Mouse (Mus musculus) hindbrain, embryonic 14.5 days (tissue): ENCODE measurements around the gene Btbd3. TPM values are rescaled to one million over a fixed set of nuclear protein-coding genes. Genes with fewer than 3 reads are reported as not detected.
"Not testable (repeated sequence)": the region's sequence is repeated elsewhere in the genome, so short reads cannot be mapped to it uniquely, and the experiment has no call there.

Source experiments
- ATAC-seq: fragments of 200-750 bp; cut with Nextera tagmentation; 2 replicates; pipeline ENCODE4 v1.8.0; 2017; ENCODE audit warnings: moderate number of reproducible peaks, mild to moderate bottlenecking, moderate TSS enrichment, moderate library complexity; ENCODE audit not compliant: low FRiP score
- DNase-seq: peaks from one replicate; pipeline ENCODE4 v3.0.0-alpha.2; 2015; ENCODE audit warnings: low spot score
- H3K27ac ChIP-seq: fragments of 300-500 bp; sonication (generic); 2 replicates; pipeline ENCODE4 v1.5.1; 2014; ENCODE audit warnings: mild to moderate bottlenecking, moderate library complexity
- H3K27me3 ChIP-seq: fragments of 300-500 bp; sonication (generic); 2 replicates; pipeline ENCODE4 v1.6.1; 2014; ENCODE audit warnings: mild to moderate bottlenecking, low read length, mixed read lengths; ENCODE audit not compliant: control insufficient read depth, insufficient read depth
- H3K36me3 ChIP-seq: fragments of 300-500 bp; sonication (generic); replicated peaks from 2 replicates; pipeline ENCODE4 v1.6.1; 2014; ENCODE audit not compliant: control insufficient read depth, insufficient read depth
- H3K4me1 ChIP-seq: fragments of 300-500 bp; sonication (generic); replicated peaks from 2 replicates; pipeline ENCODE4 v1.6.1; 2014; ENCODE audit warnings: antibody characterized with exemption, low read length, mixed read lengths; ENCODE audit not compliant: control insufficient read depth, insufficient read depth
- H3K4me2 ChIP-seq: fragments of 300-500 bp; sonication (generic); replicated peaks from 2 replicates; pipeline ENCODE4 v1.6.1; 2014; ENCODE audit warnings: mild to moderate bottlenecking, moderate library complexity
- H3K4me3 ChIP-seq: fragments of 300-500 bp; sonication (generic); replicated peaks from 2 replicates; pipeline ENCODE4 v1.5.1; 2014; ENCODE audit warnings: mild to moderate bottlenecking, low read length
- H3K9ac ChIP-seq: fragments of 300-500 bp; sonication (generic); 2 replicates; pipeline ENCODE4 v1.6.1; 2014
- H3K9me3 ChIP-seq: fragments of 300-500 bp; sonication (generic); 2 replicates; pipeline ENCODE4 v1.6.1; 2016; ENCODE audit warnings: low read length; ENCODE audit not compliant: control insufficient read depth
- WGBS: fragments of 180-500 bp; shearing (Covaris S2); extraction: QIAGEN DNeasy Blood & Tissue Kit; methylation state at CpG from one replicate; pipeline ENCODE4 v1.1.7; 2014; 5-methylcytosine and 5-hydroxymethylcytosine counted together
- polyA plus RNA-seq: library from polyadenylated mRNA; unstranded; fragments of >200 nt; fragmentation: Nextera tagmentation; extraction: Ambion mirVana; gene quantifications from 2 replicates; pipeline ENCODE4 v1.2.1, GENCODE M21; 2014

Btbd3 gene
- polyA plus RNA-seq, 1 experiment from 2014 or later = 32.1 TPM

DNA sequence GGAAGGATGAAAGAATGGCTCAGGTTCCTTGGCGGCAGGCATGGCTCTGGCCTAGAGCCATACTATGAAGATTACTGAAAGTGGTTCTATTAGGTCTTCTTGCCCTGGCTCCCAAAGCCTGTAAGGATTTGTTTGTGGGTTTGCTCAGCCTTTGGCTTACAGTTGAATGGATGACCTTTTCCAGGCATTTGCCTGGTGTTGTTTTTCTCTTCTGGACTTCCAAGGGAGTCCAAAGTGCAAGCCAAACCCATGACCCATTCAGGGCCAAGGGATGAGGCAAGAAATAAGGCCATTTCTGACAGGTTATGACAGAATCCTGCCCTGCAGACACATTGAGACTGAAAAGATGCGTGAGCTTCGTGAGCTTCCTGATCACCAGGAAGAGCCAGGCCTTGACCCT, 37.9 kb downstream of the Btbd3 start:
- Histone ChIP-seq H3K36me3 (no peaks in the 10 kb centered on the region), H3K27me3 (no peaks in the 10 kb centered on the region), H3K27ac (no peak overlapping the region), H3K9me3 (no peaks in the 10 kb centered on the region), H3K4me1 (no peaks in the 10 kb centered on the region), H3K4me2 (no peak overlapping the region), H3K4me3 (no peak overlapping the region), H3K9ac (no peak overlapping the region)
- WGBS = 89% methylated on average over 3 of the region's 3 CpGs
- ATAC-seq (no peak), DNase-seq (no peak)

DNA sequence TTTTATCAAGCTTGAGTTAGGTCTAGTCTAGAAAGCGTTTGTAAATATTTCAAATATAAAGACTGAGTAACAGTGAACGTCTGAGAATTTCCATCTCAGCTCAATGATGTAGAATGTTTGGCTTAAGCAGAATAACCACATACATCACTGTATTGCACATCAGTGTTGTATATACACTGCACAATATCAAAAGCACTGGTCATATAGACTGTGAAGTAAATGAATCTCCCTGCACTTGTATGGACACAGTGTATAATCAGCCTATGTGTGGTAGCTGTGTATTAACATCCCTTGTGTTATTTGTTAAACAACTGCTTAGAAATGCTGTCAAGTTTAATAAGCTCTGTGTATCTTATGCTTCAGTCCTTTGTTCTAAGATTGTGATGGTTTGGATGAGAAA, 49.9 kb downstream of the Btbd3 start:
- no peak overlapping the region for H3K4me3 ChIP-seq
- ATAC-seq (no peak), DNase-seq (no peak)
- no peak overlapping the region for H3K9ac ChIP-seq
- H3K4me2 ChIP-seq = no peak overlapping the region
- H3K36me3 ChIP-seq = no peaks in the 10 kb centered on the region
- H3K9me3 ChIP-seq = no peaks in the 10 kb centered on the region
- no peak overlapping the region for H3K27ac ChIP-seq
- H3K27me3 ChIP-seq = no peaks in the 10 kb centered on the region
- H3K4me1 ChIP-seq = no peaks in the 10 kb centered on the region
- 92% methylated on average over 2 of the region's 2 CpGs for WGBS

GRCm38 (mm10) chr2:138315644-138316043, 59.3 kb downstream of the Btbd3 start:
- Histone ChIP-seq H3K4me3 (no peak overlapping the region), H3K36me3 (no peaks in the 10 kb centered on the region), H3K4me2 (no peak overlapping the region), H3K9ac (no peak overlapping the region), H3K9me3 (no peaks in the 10 kb centered on the region), H3K27me3 (no peaks in the 10 kb centered on the region), H3K4me1 (no peaks in the 10 kb centered on the region), H3K27ac (no peak overlapping the region)
- DNase-seq (no peak), ATAC-seq (no peak)
- 82% methylated on average over 7 of the region's 7 CpGs for WGBS

DNA sequence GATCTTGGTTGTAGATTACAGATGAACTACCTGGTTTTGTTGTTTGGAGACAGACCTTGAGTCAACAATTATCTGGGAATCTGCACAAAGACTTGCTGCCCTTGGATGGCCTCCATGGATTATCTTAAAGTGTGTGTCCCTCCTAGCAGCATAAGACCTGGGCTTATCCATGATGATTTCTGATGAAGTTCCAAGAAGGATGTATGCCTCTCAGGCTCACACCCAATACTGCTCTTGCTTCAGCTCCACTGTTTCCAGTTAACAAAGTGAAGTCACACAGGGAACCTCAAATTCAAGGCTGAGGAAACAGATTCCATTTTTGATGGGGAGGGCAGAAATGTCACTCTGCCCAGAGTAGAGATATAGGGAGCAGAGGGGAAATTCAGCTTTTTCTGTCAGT, 64.0 kb downstream of the Btbd3 start:
- H3K27ac ChIP-seq = no peak overlapping the region
- no peak overlapping the region for H3K4me2 ChIP-seq
- no peaks in the 10 kb centered on the region for H3K9me3 ChIP-seq
- DNase-seq = no peak
- no peaks in the 10 kb centered on the region for H3K27me3 ChIP-seq
- no peaks in the 10 kb centered on the region for H3K36me3 ChIP-seq
- no peak for ATAC-seq
- H3K4me3 ChIP-seq = no peak overlapping the region
- H3K4me1 ChIP-seq = no peaks in the 10 kb centered on the region
- H3K9ac ChIP-seq = no peak overlapping the region

GRCm38 (mm10) chr2:138321041-138321481, 64.7 kb downstream of the Btbd3 start:
- 83% methylated on average over 4 of the region's 4 CpGs for WGBS
- H3K27me3 ChIP-seq = no peaks in the 10 kb centered on the region
- H3K9ac ChIP-seq = no peak overlapping the region
- H3K4me2 ChIP-seq = no peak overlapping the region
- no peaks in the 10 kb centered on the region for H3K9me3 ChIP-seq
- no peaks in the 10 kb centered on the region for H3K4me1 ChIP-seq
- no peaks in the 10 kb centered on the region for H3K36me3 ChIP-seq
- DNase-seq (no peak), ATAC-seq (no peak)
- H3K4me3 ChIP-seq = no peak overlapping the region
- H3K27ac ChIP-seq = no peak overlapping the region

DNA sequence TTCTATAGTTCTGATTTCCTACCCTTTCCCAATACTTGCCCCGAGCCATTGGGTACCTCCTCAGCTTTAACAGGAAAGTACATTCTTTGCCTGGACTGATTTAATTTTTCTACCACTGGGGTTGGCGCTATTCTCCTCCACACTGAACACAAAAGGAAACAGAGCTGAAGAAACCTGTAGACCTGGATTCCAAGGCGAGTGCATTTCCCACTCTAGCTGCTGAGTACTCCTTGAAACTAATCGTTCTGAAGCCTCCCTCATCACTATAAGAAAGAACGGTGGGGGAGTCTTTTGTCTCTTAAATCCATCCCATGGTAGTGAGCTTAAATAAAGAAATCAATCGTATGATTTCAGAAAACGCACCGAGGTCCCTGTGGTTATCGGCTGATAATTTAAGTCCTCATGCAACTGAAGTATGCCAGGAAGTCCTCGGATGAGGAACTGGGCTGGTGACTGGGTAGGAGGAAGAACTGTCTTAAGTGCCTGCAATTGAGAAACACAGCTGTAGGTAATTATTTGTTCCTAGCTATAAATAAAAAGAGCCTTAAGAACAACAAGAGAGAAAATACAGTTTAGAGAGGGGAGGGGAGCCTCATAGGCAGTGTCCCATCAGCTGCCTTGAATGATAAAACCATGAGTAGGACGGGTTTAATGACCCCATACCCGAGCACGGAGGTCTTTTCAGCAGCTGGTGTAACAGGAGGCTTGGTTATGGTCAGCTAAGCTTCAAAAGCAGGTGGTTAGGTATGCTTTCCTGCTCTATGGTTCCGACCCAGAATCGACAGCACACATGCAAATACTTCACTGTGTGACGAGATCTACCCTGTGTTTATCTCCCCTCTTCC, 66.1 kb downstream of the Btbd3 start:
- Histone ChIP-seq H3K27me3 (no peaks in the 10 kb centered on the region), H3K4me2 (no peak overlapping the region), H3K4me1 (no peaks in the 10 kb centered on the region), H3K36me3 (no peaks in the 10 kb centered on the region), H3K9ac (no peak overlapping the region), H3K9me3 (no peaks in the 10 kb centered on the region), H3K4me3 (no peak overlapping the region), H3K27ac (no peak overlapping the region)
- ATAC-seq = no peak
- DNase-seq = no peak
- WGBS = 84% methylated on average over 16 of the region's 16 CpGs

GRCm38 (mm10) chr2:138326367-138326766, 70.0 kb downstream of the Btbd3 start:
- WGBS = 66% methylated on average over 4 of the region's 4 CpGs
- H3K4me1 ChIP-seq = no peaks in the 10 kb centered on the region
- H3K27me3 ChIP-seq = no peaks in the 10 kb centered on the region

GRCm38 (mm10) chr2:138334198-138334597, 77.8 kb downstream of the Btbd3 start:
- not testable (repeated sequence) for ATAC-seq
- WGBS = 85% methylated on average over 2 of the region's 2 CpGs

More at GRCm38 (mm10) chr2:138326367-138326766, 70.0 kb downstream of the Btbd3 start:
- H3K4me2 ChIP-seq = no peak overlapping the region
- H3K9me3 ChIP-seq = no peaks in the 10 kb centered on the region
- no peak overlapping the region for H3K9ac ChIP-seq
- H3K4me3 ChIP-seq = no peak overlapping the region
- DNase-seq = no peak
- no peak overlapping the region for H3K27ac ChIP-seq
- no peak for ATAC-seq
- H3K36me3 ChIP-seq = no peaks in the 10 kb centered on the region

GRCm38 (mm10) chr2:138337886-138338494, 81.6 kb downstream of the Btbd3 start:
- H3K4me3 ChIP-seq = no peak overlapping the region
- H3K4me1 ChIP-seq = no peaks in the 10 kb centered on the region
- H3K27ac ChIP-seq = no peak overlapping the region
- H3K27me3 ChIP-seq = no peaks in the 10 kb centered on the region
- no peak overlapping the region for H3K9ac ChIP-seq
- no peaks in the 10 kb centered on the region for H3K36me3 ChIP-seq
- H3K4me2 ChIP-seq = no peak overlapping the region
- ATAC-seq (no peak; the same call in 1 of the 2 replicates), DNase-seq (no peak)
- no peaks in the 10 kb centered on the region for H3K9me3 ChIP-seq
- WGBS = 51% methylated on average over 6 of the region's 6 CpGs

More at GRCm38 (mm10) chr2:138334198-138334597, 77.8 kb downstream of the Btbd3 start:
- not testable (repeated sequence) for H3K4me1 ChIP-seq, H3K4me3 ChIP-seq, H3K27ac ChIP-seq, H3K9me3 ChIP-seq, H3K36me3 ChIP-seq, H3K9ac ChIP-seq, H3K4me2 ChIP-seq, DNase-seq, H3K27me3 ChIP-seq
